Mouse (Mus musculus) heart, embryonic 13.5 days (tissue): ENCODE data around the gene Mylk. TPM values are rescaled to one million over a fixed set of nuclear protein-coding genes. Genes with fewer than 3 reads are reported as not detected.

Experiments used
- ATAC-seq: fragments of 200-750 bp; cut with Nextera tagmentation; 2 replicates; pipeline ENCODE4 v1.8.0; 2017; ENCODE audit warnings: moderate TSS enrichment; ENCODE audit not compliant: insufficient number of reproducible peaks, low FRiP score, low TSS enrichment; ENCODE audit errors: extremely low read depth
- H3K27ac ChIP-seq: fragments of 300-500 bp; sonication (generic); replicated peaks from 2 replicates; pipeline ENCODE4 v1.5.1; 2015; ENCODE audit warnings: moderate library complexity, mild to moderate bottlenecking, inconsistent platforms
- H3K27me3 ChIP-seq: fragments of 300-500 bp; sonication (generic); replicated peaks from 2 replicates; pipeline ENCODE4 v1.6.1; 2015; ENCODE audit warnings: mild to moderate bottlenecking, inconsistent platforms
- H3K36me3 ChIP-seq: fragments of 300-500 bp; sonication (generic); 2 replicates; pipeline ENCODE4 v1.6.1; 2015; ENCODE audit warnings: mild to moderate bottlenecking, inconsistent platforms
- H3K4me1 ChIP-seq: fragments of 300-500 bp; sonication (generic); 2 replicates; pipeline ENCODE4 v1.6.1; 2015; ENCODE audit warnings: inconsistent platforms
- H3K4me2 ChIP-seq: fragments of 300-500 bp; sonication (generic); 2 replicates; pipeline ENCODE4 v1.6.1; 2015; ENCODE audit warnings: inconsistent platforms, mild to moderate bottlenecking, moderate library complexity
- H3K4me3 ChIP-seq: fragments of 300-500 bp; sonication (generic); 2 replicates; pipeline ENCODE4 v1.5.1; 2015; ENCODE audit warnings: moderate library complexity, mild to moderate bottlenecking, inconsistent platforms
- H3K9ac ChIP-seq: fragments of 300-500 bp; sonication (generic); 2 replicates; pipeline ENCODE4 v1.6.1; 2015; ENCODE audit warnings: inconsistent platforms, mild to moderate bottlenecking, moderate library complexity
- H3K9me3 ChIP-seq: fragments of 300-500 bp; sonication (generic); 2 replicates; pipeline ENCODE4 v1.6.1; 2016; ENCODE audit warnings: inconsistent platforms
- WGBS: fragments of 180-500 bp; shearing (Covaris S2); methylation state at CpG from one replicate; pipeline ENCODE4 v1.1.7; 2015; ENCODE audit warnings: mixed read lengths; 5-methylcytosine and 5-hydroxymethylcytosine counted together
- polyA plus RNA-seq: library from polyadenylated mRNA; unstranded; fragments of >200 nt; fragmentation: Nextera tagmentation; extraction: Ambion mirVana; gene quantifications from 2 replicates; pipeline ENCODE4 v1.2.1, GENCODE M21; 2015

Mylk gene
- polyA plus RNA-seq, 1 experiment from 2014 or later, result 9.1 TPM

GRCm38 (mm10) chr16:34909437-34909836, 164.4 kb downstream of the Mylk start:
- peaks cover 26% of the 10 kb centered on the region for H3K27me3 ChIP-seq
- H3K4me3 ChIP-seq, result no peak overlapping the region
- 44% methylated on average over 6 of the region's 6 CpGs for WGBS
- no peak overlapping the region for H3K4me2 ChIP-seq
- H3K9me3 ChIP-seq, result no peaks in the 10 kb centered on the region
- no peak for ATAC-seq
- peaks cover 22% of the 10 kb centered on the region for H3K4me1 ChIP-seq
- no peaks in the 10 kb centered on the region for H3K36me3 ChIP-seq
- peak overlapping the region; percentile 75 for H3K27ac ChIP-seq
- no peak overlapping the region for H3K9ac ChIP-seq

GRCm38 (mm10) chr16:34917373-34917900, 172.4 kb downstream of the Mylk start:
- H3K4me2 ChIP-seq, result no peak overlapping the region
- WGBS, result 92% methylated on average over 4 of the region's 4 CpGs
- no peak overlapping the region for H3K9ac ChIP-seq

GRCm38 (mm10) chr16:34920182-34920581, 175.2 kb downstream of the Mylk start:
- no peaks in the 10 kb centered on the region for H3K36me3 ChIP-seq
- H3K4me3 ChIP-seq, result no peak overlapping the region
- no peaks in the 10 kb centered on the region for H3K9me3 ChIP-seq
- peak overlapping the region; percentile 8; the same call in 1 of the 2 replicates for H3K9ac ChIP-seq
- WGBS, result 18% methylated on average over 6 of the region's 6 CpGs
- ATAC-seq, result no peak
- H3K27me3 ChIP-seq, result peaks cover 75% of the 10 kb centered on the region
- no peak overlapping the region for H3K27ac ChIP-seq
- H3K4me2 ChIP-seq, result no peak overlapping the region
- peaks cover 46% of the 10 kb centered on the region for H3K4me1 ChIP-seq

More at GRCm38 (mm10) chr16:34917373-34917900, 172.4 kb downstream of the Mylk start:
- Histone ChIP-seq H3K9me3 (no peaks in the 10 kb centered on the region), H3K27me3 (peaks cover 83% of the 10 kb centered on the region), H3K36me3 (no peaks in the 10 kb centered on the region), H3K27ac (no peak overlapping the region), H3K4me1 (peaks cover 20% of the 10 kb centered on the region), H3K4me3 (no peak overlapping the region)
- no peak for ATAC-seq

- 73% methylated on average over 8 of the region's 8 CpGs for WGBS
- Histone ChIP-seq H3K9me3 (no peaks in the 10 kb centered on the region), H3K27me3 (peaks cover 68% of the 10 kb centered on the region), H3K4me2 (no peak overlapping the region), H3K9ac (peak overlapping the region; percentile 8; the same call in 1 of the 2 replicates), H3K4me3 (no peak overlapping the region), H3K4me1 (peaks cover 52% of the 10 kb centered on the region), H3K27ac (peak overlapping the region; percentile 44), H3K36me3 (no peaks in the 10 kb centered on the region)
- ATAC-seq, result no peak
Observed at GRCm38 (mm10) chr16:34920868-34921267, 175.9 kb downstream of the Mylk start.

DNA sequence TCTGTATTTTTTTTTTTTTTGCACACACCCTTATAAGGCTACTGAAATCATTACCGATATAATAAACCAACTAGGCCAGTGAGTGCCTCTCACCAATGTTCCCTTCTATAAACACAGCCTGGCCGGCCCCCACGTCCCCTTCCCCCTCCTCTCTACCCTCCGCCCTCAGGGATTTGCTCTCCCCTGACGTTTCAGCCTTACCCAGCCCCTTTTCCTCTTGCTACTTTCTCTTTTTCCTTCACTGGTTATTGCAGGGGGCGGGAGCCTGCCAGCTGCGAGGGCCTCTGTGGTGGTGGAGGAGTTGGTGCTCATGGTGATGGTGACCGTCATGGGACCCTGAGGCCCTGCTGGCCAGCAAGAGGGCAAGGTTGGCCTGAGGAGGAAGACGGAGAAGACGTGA, 176.3 kb downstream of the Mylk start:
- Histone ChIP-seq H3K4me2 (0 out of 2 replicates have a peak overlapping the region, but pooled peaks have one; percentile 14), H3K36me3 (no peaks in the 10 kb centered on the region), H3K9me3 (no peaks in the 10 kb centered on the region), H3K4me3 (0 out of 2 replicates have a peak overlapping the region, but pooled peaks have one; percentile 2), H3K9ac (0 out of 2 replicates have a peak overlapping the region, but pooled peaks have one; percentile 58), H3K27ac (no peak overlapping the region), H3K4me1 (peaks cover 57% of the 10 kb centered on the region), H3K27me3 (peaks cover 65% of the 10 kb centered on the region)
- ATAC-seq, result no peak
- WGBS, result 68% methylated on average over 10 of the region's 10 CpGs

GRCm38 (mm10) chr16:34923630-34924029, 178.6 kb downstream of the Mylk start:
- peaks cover 73% of the 10 kb centered on the region for H3K4me1 ChIP-seq
- H3K27ac ChIP-seq, result peak overlapping the region; percentile 82; the same call in 1 of the 2 replicates
- no peaks in the 10 kb centered on the region for H3K36me3 ChIP-seq
- H3K4me2 ChIP-seq, result peak overlapping the region; percentile 39
- H3K9ac ChIP-seq, result peak overlapping the region; percentile 37; the same call in 1 of the 2 replicates
- H3K4me3 ChIP-seq, result no peak overlapping the region
- ATAC-seq, result no peak
- H3K9me3 ChIP-seq, result peaks cover 5% of the 10 kb centered on the region
- 37% methylated on average over 9 of the region's 9 CpGs for whole genome bisulfite sequencing
- H3K27me3 ChIP-seq, result peaks cover 63% of the 10 kb centered on the region

- peak overlapping the region; percentile 82 for H3K27ac ChIP-seq
- H3K4me1 ChIP-seq, result peaks cover 73% of the 10 kb centered on the region
- peak overlapping the region; percentile 33 for H3K4me2 ChIP-seq
- no peak overlapping the region for H3K4me3 ChIP-seq
- H3K9ac ChIP-seq, result peak overlapping the region; percentile 61
- no peaks in the 10 kb centered on the region for H3K36me3 ChIP-seq
- peaks cover 5% of the 10 kb centered on the region for H3K9me3 ChIP-seq
- H3K27me3 ChIP-seq, result peaks cover 63% of the 10 kb centered on the region
- 67% methylated on average over 5 of the region's 5 CpGs for WGBS
- ATAC-seq, result no peak
Observed at GRCm38 (mm10) chr16:34924324-34924723, 179.3 kb downstream of the Mylk start.

- peak overlapping the region; percentile 61 for H3K9ac ChIP-seq
- peak overlapping the region; percentile 33 for H3K4me2 ChIP-seq
- peaks cover 74% of the 10 kb centered on the region for H3K4me1 ChIP-seq
- peaks cover 5% of the 10 kb centered on the region for H3K9me3 ChIP-seq
- WGBS, result 23% methylated on average over 6 of the region's 6 CpGs
- H3K27ac ChIP-seq, result peak overlapping the region; percentile 82
- H3K27me3 ChIP-seq, result peaks cover 63% of the 10 kb centered on the region
- H3K36me3 ChIP-seq, result no peaks in the 10 kb centered on the region
- H3K4me3 ChIP-seq, result 0 out of 2 replicates have a peak overlapping the region, but pooled peaks have one; percentile 4
- ATAC-seq, result peak; percentile 39; the same call in 1 of the 2 replicates
Observed at GRCm38 (mm10) chr16:34924937-34925618, 180.1 kb downstream of the Mylk start.

DNA sequence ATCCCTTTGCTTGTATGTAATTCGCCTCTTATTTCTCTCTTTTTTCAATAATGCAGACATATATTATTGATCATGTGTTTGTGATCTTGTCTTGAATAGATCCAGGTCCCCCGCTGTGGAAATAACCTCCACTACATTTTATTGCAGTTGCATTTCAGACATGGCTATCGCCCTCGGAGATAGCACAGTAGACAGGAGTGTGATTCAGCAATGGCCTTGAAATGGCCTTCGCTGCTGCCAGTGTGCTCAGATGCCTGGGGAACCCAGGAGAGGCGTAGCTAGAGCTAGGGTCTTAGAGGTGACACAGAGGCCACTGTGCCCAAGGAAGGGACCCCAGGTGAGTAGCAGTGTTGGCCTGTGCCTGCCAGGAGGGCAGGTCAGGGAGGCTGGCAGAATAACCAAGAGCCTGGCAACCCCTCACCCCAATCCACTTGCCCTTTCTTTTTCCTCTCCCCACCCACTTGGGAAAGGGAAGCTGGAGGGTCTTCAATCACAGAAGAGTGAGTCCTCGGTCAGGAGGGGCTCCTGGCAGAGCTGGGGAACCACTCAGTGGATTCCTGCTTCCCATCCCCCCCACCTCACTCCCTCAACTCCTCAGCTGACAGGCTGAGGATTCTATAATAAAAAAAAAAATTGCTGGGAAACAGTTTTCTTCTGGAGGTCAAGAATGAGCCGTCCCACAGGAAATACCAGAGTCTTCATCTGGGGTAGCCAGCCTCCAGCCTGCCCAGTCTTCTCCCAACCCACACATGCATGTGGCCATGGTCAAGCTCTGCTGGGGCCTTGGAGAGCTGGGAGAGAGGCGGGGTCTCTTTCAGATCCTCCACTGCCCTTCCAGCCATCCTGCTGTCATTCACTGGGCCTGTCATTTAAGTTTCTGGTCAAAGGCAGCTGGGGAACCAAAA, 181.8 kb downstream of the Mylk start:
- Histone ChIP-seq H3K27me3 (peaks cover 61% of the 10 kb centered on the region), H3K27ac (peak overlapping the region; percentile 56), H3K4me1 (peaks cover 77% of the 10 kb centered on the region), H3K9me3 (peaks cover 5% of the 10 kb centered on the region), H3K4me2 (peak overlapping the region; percentile 7; the same call in 1 of the 2 replicates), H3K4me3 (no peak overlapping the region), H3K9ac (peak overlapping the region; percentile 61), H3K36me3 (no peaks in the 10 kb centered on the region)
- no peak for ATAC-seq
- 46% methylated on average over 9 of the region's 9 CpGs for WGBS

DNA sequence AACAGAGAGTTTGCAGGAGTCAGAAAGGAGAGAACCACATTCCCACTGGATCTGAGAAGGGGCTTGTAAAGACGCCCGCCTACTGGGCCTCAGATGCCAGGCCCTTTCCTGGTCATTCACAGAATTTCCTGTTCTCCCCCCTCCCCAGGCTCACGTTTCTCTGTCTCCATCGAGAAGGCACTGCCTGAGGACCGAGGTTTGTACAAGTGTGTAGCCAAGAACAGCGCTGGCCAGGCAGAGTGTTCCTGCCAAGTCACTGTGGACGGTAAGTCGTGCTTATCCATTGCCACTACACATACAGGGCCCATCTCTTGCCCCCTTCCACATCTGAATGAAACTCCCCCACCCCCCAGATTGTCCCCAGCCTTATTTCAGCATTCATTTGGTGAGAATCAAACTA, 184.7 kb downstream of the Mylk start:
- Histone ChIP-seq H3K9ac (no peak overlapping the region), H3K36me3 (no peaks in the 10 kb centered on the region), H3K4me2 (no peak overlapping the region), H3K27me3 (peaks cover 71% of the 10 kb centered on the region), H3K4me1 (peaks cover 73% of the 10 kb centered on the region), H3K27ac (no peak overlapping the region), H3K9me3 (peaks cover 5% of the 10 kb centered on the region), H3K4me3 (no peak overlapping the region)
- ATAC-seq, result no peak
- 59% methylated on average over 8 of the region's 8 CpGs for WGBS

DNA sequence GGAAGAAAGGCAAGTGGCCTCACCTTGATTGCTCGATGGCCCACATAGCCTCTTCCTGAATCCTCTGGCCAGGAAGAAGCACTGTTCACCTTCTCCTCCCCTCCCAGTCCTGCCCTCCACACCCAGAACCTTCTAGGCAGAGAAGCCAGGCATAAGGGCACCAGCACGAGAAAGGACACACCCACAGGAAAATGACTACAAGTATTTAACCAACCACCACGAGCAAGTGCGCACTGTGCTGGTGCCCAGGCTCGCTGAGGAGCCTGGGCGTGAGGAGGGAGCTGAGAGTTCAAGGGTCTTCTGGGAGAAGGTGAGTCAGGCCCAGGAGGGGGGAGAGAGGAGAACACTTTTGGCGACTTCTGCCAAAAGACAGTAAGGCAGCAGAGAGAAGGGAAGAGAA, 185.1 kb downstream of the Mylk start:
- H3K4me2 ChIP-seq, result no peak overlapping the region
- H3K4me1 ChIP-seq, result peaks cover 69% of the 10 kb centered on the region
- WGBS, result 58% methylated on average over 7 of the region's 7 CpGs
- ATAC-seq, result no peak
- H3K27ac ChIP-seq, result no peak overlapping the region
- H3K27me3 ChIP-seq, result peaks cover 76% of the 10 kb centered on the region
- H3K4me3 ChIP-seq, result no peak overlapping the region
- 0 out of 2 replicates have a peak overlapping the region, but pooled peaks have one; percentile 24 for H3K9ac ChIP-seq
- H3K9me3 ChIP-seq, result peaks cover 5% of the 10 kb centered on the region
- no peaks in the 10 kb centered on the region for H3K36me3 ChIP-seq
